Mouse (Mus musculus) cerebellum, postnatal 25 days (tissue): Measurements from ENCODE around the gene Stk17b.
A peak's percentile ranks its signal among the peaks of the same experiment; 100 is the strongest.
"Not testable (repeated sequence)": the region's sequence is repeated elsewhere in the genome, so short reads cannot be mapped to it uniquely, and the experiment has no call there.

ENCODE experiments used
- DNase-seq, 2 experiments: peaks; one replicate each; pipeline ENCODE4 v3.0.0; 2021; ENCODE audit warnings: mixed read lengths in 2 of 2

Gene Stk17b

GRCm38 (mm10) chr1:53721353-53721752, 63.7 kb downstream of the Stk17b start:
- DNase-seq: no peak

DNA sequence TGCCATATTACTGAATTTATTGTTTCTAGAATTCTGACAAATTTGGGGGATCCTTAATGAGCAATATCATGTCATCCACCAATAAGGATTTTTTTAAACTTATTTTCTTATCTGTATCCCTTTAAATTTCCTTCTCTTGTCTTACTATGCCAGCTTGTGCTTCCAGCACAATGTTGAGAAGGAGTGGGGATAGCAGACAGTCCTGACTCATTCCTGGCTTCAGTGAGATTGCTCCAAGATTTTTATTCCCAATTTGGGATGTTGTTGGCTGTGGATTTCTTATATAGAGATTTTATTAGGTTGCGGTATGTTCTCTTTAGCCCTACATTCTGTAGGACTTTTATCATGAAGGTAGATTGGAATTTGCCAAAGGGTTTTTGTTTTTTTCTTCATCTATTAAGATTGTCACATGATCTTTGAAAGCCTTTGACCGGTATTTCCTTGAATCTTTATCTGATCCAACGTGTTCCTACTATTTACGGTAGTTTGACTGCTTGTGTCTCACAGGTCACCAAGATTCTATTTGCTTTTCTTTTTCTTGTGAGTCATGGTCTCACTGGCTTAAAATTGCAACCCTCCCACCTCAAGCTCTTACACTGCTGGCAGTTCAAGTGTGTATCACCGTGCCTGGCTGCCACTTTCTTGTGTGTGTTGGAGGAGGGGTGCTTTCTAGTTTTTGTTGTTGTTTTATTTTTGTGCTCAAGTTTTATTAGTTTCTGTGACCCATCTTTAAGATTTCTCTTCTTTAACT, 64.2 kb downstream of the Stk17b start:
- DNase-seq: no peak

- no peak for DNase-seq
Measured at GRCm38 (mm10) chr1:53715966-53716515, 69.0 kb downstream of the Stk17b start.

DNA sequence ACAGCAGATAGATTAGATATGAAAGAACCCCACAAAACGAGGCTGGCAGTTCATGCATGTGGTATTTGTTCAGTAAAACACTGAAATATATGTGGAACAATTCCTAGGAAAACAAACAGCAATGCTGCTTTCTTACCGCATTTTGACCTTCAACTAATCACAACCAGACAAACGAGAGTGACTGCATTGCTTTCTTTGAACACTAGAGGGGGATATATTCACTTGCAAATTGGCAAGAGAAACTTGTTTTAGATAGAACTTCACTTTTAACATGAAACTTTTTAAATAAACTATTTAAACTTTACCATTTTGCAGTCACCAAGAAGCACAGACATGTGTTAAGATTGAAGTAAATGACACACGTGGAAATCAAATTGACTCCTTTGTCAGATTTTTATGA, 69.6 kb downstream of the Stk17b start:
- DNase-seq: no peak

GRCm38 (mm10) chr1:53713383-53713782, 71.6 kb downstream of the Stk17b start:
- not testable (repeated sequence) for DNase-seq

DNA sequence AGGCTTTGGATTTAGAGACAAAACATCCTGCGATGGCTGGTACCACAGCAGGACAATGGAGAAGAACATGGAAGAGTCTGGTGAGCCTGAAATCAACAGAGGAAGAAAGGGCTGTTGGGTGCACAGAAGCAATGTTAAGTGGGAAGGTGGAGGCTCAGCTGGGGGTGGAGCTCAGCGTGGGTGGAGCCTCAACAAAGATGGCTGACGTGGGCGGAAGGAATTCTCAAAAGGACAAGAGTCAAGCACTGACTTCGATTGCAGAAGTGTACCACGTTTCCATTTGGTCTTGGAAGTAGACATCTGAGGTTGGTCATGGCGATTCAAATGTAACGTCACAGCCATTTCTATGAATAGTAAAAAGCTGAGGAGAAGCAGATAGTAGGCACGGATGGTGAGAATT, 74.0 kb downstream of the Stk17b start:
- DNase-seq: no peak

DNA sequence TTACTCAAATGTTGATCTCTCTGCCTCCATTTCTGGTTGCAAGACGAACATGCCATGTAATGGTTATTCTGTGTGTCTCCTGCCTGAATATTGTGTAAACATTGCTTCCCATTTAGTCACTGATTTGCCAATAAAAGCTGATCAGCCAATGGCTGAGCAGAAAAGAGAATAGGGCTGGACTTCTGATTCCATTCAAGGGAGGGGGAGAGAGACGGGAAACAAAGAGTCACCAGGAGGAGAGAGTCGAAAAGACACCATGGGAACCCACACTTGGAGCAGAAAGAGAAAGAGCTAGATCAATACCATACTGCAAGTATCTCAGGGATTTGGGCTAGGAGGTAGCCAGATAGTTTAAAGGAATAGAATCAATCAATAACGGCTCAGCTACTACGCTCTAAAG, 75.4 kb downstream of the Stk17b start:
- not testable (repeated sequence) for DNase-seq

DNA sequence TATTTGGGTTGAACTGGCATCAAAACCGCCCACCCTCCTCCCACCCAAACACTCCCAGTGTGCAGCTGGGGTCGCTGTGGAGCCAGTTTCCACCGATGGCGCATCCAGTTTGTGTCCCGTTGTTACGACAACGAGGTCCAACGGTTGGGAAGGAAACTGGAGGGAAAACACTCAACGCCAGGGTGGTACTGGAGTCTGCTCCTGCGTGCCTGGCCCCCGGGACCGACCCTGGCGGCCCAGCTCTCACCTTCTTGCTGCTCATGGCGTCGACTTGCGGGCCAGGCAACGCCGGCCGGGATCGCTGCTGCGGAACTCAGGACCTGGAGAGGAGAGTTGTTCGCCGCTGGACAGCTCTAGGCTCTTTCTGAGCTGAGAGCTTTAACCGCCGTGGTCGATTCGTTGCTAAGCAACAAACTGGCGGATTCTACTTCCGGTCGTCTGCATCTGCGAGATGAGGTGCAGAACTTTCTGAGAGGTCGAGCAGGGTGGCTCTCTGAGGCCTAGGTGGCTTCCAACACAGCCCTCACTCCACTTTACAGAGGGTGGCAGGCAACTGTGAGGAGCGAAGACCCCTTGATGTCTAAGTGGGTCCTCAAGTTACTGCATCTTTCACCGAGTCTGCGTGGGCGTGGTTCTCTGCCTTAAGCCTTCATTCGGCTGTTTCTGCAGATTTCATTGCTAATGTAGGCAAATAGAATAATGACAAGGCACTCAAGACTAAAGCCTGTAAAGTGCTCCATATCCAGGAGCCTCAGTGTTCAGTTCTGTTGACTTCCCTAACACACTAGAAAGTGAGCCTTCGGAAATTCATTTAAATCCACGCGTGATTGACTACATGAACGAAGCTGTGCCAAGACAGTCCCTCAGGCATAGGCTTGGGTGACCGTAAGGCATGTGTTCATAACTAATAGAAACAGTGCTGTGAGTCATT, 78.3 kb downstream of the Stk17b start, which contains the start of gene Dnah7a:
Gene Dnah7a, minus strand, starts transcription at position 354 of the 931 bp plus-strand sequence.
- peak; percentile 38 to 40 for DNase-seq
